Mouse (Mus musculus): ENCODE data around the gene Stk35. TPM values are rescaled to one million over a fixed set of nuclear protein-coding genes. Genes with fewer than 3 reads are reported as not detected.
A peak's percentile ranks its signal among the peaks of the same experiment; 100 is the strongest.

The Stk35 gene
- 35.5 and 36.1 TPM in 2 replicates for polyA plus RNA-seq (2011; ENCODE audit: insufficient read depth, insufficient read length, low read depth, missing spikeins)

- no peak for TF ChIP-seq CTCF (IDR thresholded peaks at IDR 0.05; ENCODE audit: low read depth, low read length)
- TF ChIP-seq EP300 (IDR thresholded peaks at IDR 0.05; ENCODE audit: insufficient read depth, low read depth, low read length) = no peak
- peak; percentile 43 for TF ChIP-seq POLR2A (IDR thresholded peaks at IDR 0.05; ENCODE audit: insufficient read depth, low read length)
- peak within 1 kb of the TSS; percentile 92 for H3K4me3 ChIP-seq (ENCODE audit: low read depth, low read length)
- peak within 1 kb of the TSS; percentile 96 for H3K9ac ChIP-seq (ENCODE audit: low read depth, poor library complexity, severe bottlenecking)
- H3K27me3 ChIP-seq (ENCODE audit: control insufficient read depth, insufficient read depth, low read length, poor library complexity, severe bottlenecking) = no peaks in the 10 kb centered on the region
- H3K36me3 ChIP-seq (ENCODE audit: control insufficient read depth, insufficient read depth, low read length, poor library complexity, severe bottlenecking) = peaks cover 16% of the 10 kb centered on the region
- H3K27ac ChIP-seq (ENCODE audit: insufficient read depth, low read length) = peak within 1 kb of the TSS; percentile 92
- no peaks in the 10 kb centered on the region for H3K9me3 ChIP-seq (replicated peaks; ENCODE audit: control insufficient read depth, insufficient read depth, low read length, poor library complexity, severe bottlenecking)
- H3K4me1 ChIP-seq (ENCODE audit: control insufficient read depth, insufficient read depth, low read length) = no peaks in the 10 kb centered on the region
These were observed at the start of gene Stk35 for GRCm38 (mm10) chr2:129800271-129800903. Gene Stk35, plus strand, starts transcription at chr2:129800517.

GRCm38 (mm10) chr2:129782046-129782445, 18.3 kb upstream of the Stk35 start:
- no peaks in the 10 kb centered on the region for H3K36me3 ChIP-seq (ENCODE audit: control insufficient read depth, insufficient read depth, low read length, poor library complexity, severe bottlenecking)
- H3K27ac ChIP-seq (ENCODE audit: insufficient read depth, low read length) = no peak overlapping the region
- no peaks in the 10 kb centered on the region for H3K9me3 ChIP-seq (replicated peaks; ENCODE audit: control insufficient read depth, insufficient read depth, low read length, poor library complexity, severe bottlenecking)
- H3K4me1 ChIP-seq (ENCODE audit: control insufficient read depth, insufficient read depth, low read length) = no peaks in the 10 kb centered on the region
- H3K9ac ChIP-seq (ENCODE audit: low read depth, poor library complexity, severe bottlenecking) = no peak overlapping the region
- no peak for TF ChIP-seq CTCF (IDR thresholded peaks at IDR 0.05; ENCODE audit: low read depth, low read length)
- no peak for TF ChIP-seq POLR2A (IDR thresholded peaks at IDR 0.05; ENCODE audit: insufficient read depth, low read length)
- TF ChIP-seq EP300 (IDR thresholded peaks at IDR 0.05; ENCODE audit: insufficient read depth, low read depth, low read length) = no peak
- H3K27me3 ChIP-seq (ENCODE audit: control insufficient read depth, insufficient read depth, low read length, poor library complexity, severe bottlenecking) = no peaks in the 10 kb centered on the region; the same call in 1 of the 2 replicates
- H3K4me3 ChIP-seq (ENCODE audit: low read depth, low read length) = no peak overlapping the region

- Histone ChIP-seq H3K4me1 (ENCODE audit: control insufficient read depth, insufficient read depth, low read length) (no peaks in the 10 kb centered on the region), H3K9ac (ENCODE audit: low read depth, poor library complexity, severe bottlenecking) (no peak overlapping the region), H3K36me3 (ENCODE audit: control insufficient read depth, insufficient read depth, low read length, poor library complexity, severe bottlenecking) (no peaks in the 10 kb centered on the region), H3K27me3 (ENCODE audit: control insufficient read depth, insufficient read depth, low read length, poor library complexity, severe bottlenecking) (no peaks in the 10 kb centered on the region), H3K9me3 (replicated peaks; ENCODE audit: control insufficient read depth, insufficient read depth, low read length, poor library complexity, severe bottlenecking) (0 out of 2 replicates have a peak, but pooled peaks cover 4% of the 10 kb centered on the region), H3K27ac (ENCODE audit: insufficient read depth, low read length) (no peak overlapping the region), H3K4me3 (ENCODE audit: low read depth, low read length) (no peak overlapping the region)
- no peak for TF ChIP-seq CTCF (IDR thresholded peaks at IDR 0.05; ENCODE audit: low read depth, low read length)
- no peak for TF ChIP-seq EP300 (IDR thresholded peaks at IDR 0.05; ENCODE audit: insufficient read depth, low read depth, low read length)
- no peak for TF ChIP-seq POLR2A (IDR thresholded peaks at IDR 0.05; ENCODE audit: insufficient read depth, low read length)
These were observed 3.8 kb upstream of the Stk35 start for GRCm38 (mm10) chr2:129796501-129796900.

- Histone ChIP-seq H3K27me3 (ENCODE audit: control insufficient read depth, insufficient read depth, low read length, poor library complexity, severe bottlenecking) (no peaks in the 10 kb centered on the region), H3K36me3 (ENCODE audit: control insufficient read depth, insufficient read depth, low read length, poor library complexity, severe bottlenecking) (peaks cover 3% of the 10 kb centered on the region; the same call in 1 of the 2 replicates), H3K9me3 (replicated peaks; ENCODE audit: control insufficient read depth, insufficient read depth, low read length, poor library complexity, severe bottlenecking) (0 out of 2 replicates have a peak, but pooled peaks cover 4% of the 10 kb centered on the region), H3K4me3 (ENCODE audit: low read depth, low read length) (no peak overlapping the region), H3K4me1 (ENCODE audit: control insufficient read depth, insufficient read depth, low read length) (no peaks in the 10 kb centered on the region), H3K9ac (ENCODE audit: low read depth, poor library complexity, severe bottlenecking) (no peak overlapping the region), H3K27ac (ENCODE audit: insufficient read depth, low read length) (no peak overlapping the region)
- TF ChIP-seq POLR2A (IDR thresholded peaks at IDR 0.05; ENCODE audit: insufficient read depth, low read length) = no peak
- TF ChIP-seq CTCF (IDR thresholded peaks at IDR 0.05; ENCODE audit: low read depth, low read length) = no peak
- no peak for TF ChIP-seq EP300 (IDR thresholded peaks at IDR 0.05; ENCODE audit: insufficient read depth, low read depth, low read length)
These were observed 2.6 kb upstream of the Stk35 start for GRCm38 (mm10) chr2:129797709-129798108.

GRCm38 (mm10) chr2:129798410-129798809, 1.9 kb upstream of the Stk35 start:
- Histone ChIP-seq H3K27ac (ENCODE audit: insufficient read depth, low read length) (no peak overlapping the region), H3K9me3 (replicated peaks; ENCODE audit: control insufficient read depth, insufficient read depth, low read length, poor library complexity, severe bottlenecking) (0 out of 2 replicates have a peak, but pooled peaks cover 4% of the 10 kb centered on the region), H3K9ac (ENCODE audit: low read depth, poor library complexity, severe bottlenecking) (no peak overlapping the region), H3K4me3 (ENCODE audit: low read depth, low read length) (no peak overlapping the region), H3K4me1 (ENCODE audit: control insufficient read depth, insufficient read depth, low read length) (no peaks in the 10 kb centered on the region), H3K36me3 (ENCODE audit: control insufficient read depth, insufficient read depth, low read length, poor library complexity, severe bottlenecking) (peaks cover 5% of the 10 kb centered on the region; the same call in 1 of the 2 replicates), H3K27me3 (ENCODE audit: control insufficient read depth, insufficient read depth, low read length, poor library complexity, severe bottlenecking) (no peaks in the 10 kb centered on the region)
- TF ChIP-seq POLR2A (IDR thresholded peaks at IDR 0.05; ENCODE audit: insufficient read depth, low read length) (no peak), CTCF (IDR thresholded peaks at IDR 0.05; ENCODE audit: low read depth, low read length) (no peak), EP300 (IDR thresholded peaks at IDR 0.05; ENCODE audit: insufficient read depth, low read depth, low read length) (no peak)

DNA sequence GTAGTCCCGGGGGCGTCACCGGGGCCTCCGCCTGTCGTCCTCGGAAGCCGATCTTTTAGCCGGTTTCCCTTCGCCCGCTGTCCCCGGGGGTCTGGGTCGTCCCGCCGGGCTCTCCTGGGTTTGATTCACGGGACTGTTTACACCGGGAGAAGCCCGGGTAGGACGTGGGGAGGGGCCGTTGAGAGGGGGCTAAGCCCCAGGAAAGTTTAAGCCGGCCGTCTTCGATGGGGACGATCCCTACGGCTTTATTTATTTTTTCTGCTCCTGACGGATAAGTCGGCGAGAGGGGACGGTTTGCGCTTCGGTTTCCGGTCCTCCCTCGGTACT, 550 bp downstream of the Stk35 start:
- Histone ChIP-seq H3K4me1 (ENCODE audit: control insufficient read depth, insufficient read depth, low read length) (no peaks in the 10 kb centered on the region), H3K9ac (ENCODE audit: low read depth, poor library complexity, severe bottlenecking) (peak overlapping the region; percentile 96), H3K27ac (ENCODE audit: insufficient read depth, low read length) (peak overlapping the region; percentile 92), H3K4me3 (ENCODE audit: low read depth, low read length) (peak overlapping the region; percentile 92), H3K27me3 (ENCODE audit: control insufficient read depth, insufficient read depth, low read length, poor library complexity, severe bottlenecking) (no peaks in the 10 kb centered on the region), H3K36me3 (ENCODE audit: control insufficient read depth, insufficient read depth, low read length, poor library complexity, severe bottlenecking) (peaks cover 16% of the 10 kb centered on the region), H3K9me3 (replicated peaks; ENCODE audit: control insufficient read depth, insufficient read depth, low read length, poor library complexity, severe bottlenecking) (no peaks in the 10 kb centered on the region)
- no peak for TF ChIP-seq EP300 (IDR thresholded peaks at IDR 0.05; ENCODE audit: insufficient read depth, low read depth, low read length)
- TF ChIP-seq POLR2A (IDR thresholded peaks at IDR 0.05; ENCODE audit: insufficient read depth, low read length) = no peak
- no peak for TF ChIP-seq CTCF (IDR thresholded peaks at IDR 0.05; ENCODE audit: low read depth, low read length)

All from ES-Bruce4 (cell line).